Mouse (Mus musculus) gonadal fat pad, adult 2 months (tissue): ENCODE data around the gene Angptl6. TPM values are rescaled to one million over a fixed set of nuclear protein-coding genes. Genes with fewer than 3 reads are reported as not detected.
A peak's percentile ranks its signal among the peaks of the same experiment; 100 is the strongest.
"Not testable (repeated sequence)": the region's sequence is repeated elsewhere in the genome, so short reads cannot be mapped to it uniquely, and the experiment has no call there.

Experiments used
- DNase-seq: peaks from one replicate; pipeline ENCODE4 v3.0.0-alpha.2; 2012; ENCODE audit warnings: low read depth
- polyA plus RNA-seq: library from polyadenylated mRNA; depleted of rRNA; stranded (reverse); fragments of >200 nt; gene quantifications from 2 replicates; pipeline ENCODE4 v1.2.3, GENCODE M21; 2012; rRNA removed

Angptl6 gene
- polyA plus RNA-seq, 1 experiment = 5.4 TPM

- DNase-seq = no peak
Measured at GRCm38 (mm10) chr9:20837184-20837947, 42.2 kb downstream of the Angptl6 start.

GRCm38 (mm10) chr9:20835431-20835954, 44.0 kb downstream of the Angptl6 start:
- DNase-seq = not testable (repeated sequence)

- DNase-seq = no peak
Measured at GRCm38 (mm10) chr9:20834881-20835280, 44.6 kb downstream of the Angptl6 start.

- DNase-seq = peak; percentile 17
Measured at GRCm38 (mm10) chr9:20830901-20831643, 48.5 kb downstream of the Angptl6 start.

GRCm38 (mm10) chr9:20828127-20828526, 51.4 kb downstream of the Angptl6 start:
- no peak for DNase-seq

- DNase-seq = no peak
Measured at GRCm38 (mm10) chr9:20825781-20826180, 53.7 kb downstream of the Angptl6 start.

Other genes starting within 250 kb of the Angptl6 start
- 207 and 259 TPM in 2 replicates for gene Ubl5, start 236.8 kb downstream of the Angptl6 start, polyA plus RNA-seq
- 28.5 and 35.2 TPM in 2 replicates for gene Fbxl12, start 235.0 kb downstream of the Angptl6 start, polyA plus RNA-seq
- gene Pin1, start 227.6 kb downstream of the Angptl6 start, polyA plus RNA-seq = 19.5 and 24.9 TPM in 2 replicates
- gene Olfm2, start 133.4 kb downstream of the Angptl6 start, polyA plus RNA-seq = 5.2 and 6.6 TPM in 2 replicates
- 76.0 and 138 TPM in 2 replicates for gene Col5a3, start 64.7 kb downstream of the Angptl6 start, polyA plus RNA-seq
- gene Rdh8, start 61.2 kb downstream of the Angptl6 start, polyA plus RNA-seq = not detected in 2 replicates
- 64.6 and 88.0 TPM in 2 replicates for gene A230050P20Rik, start 11.1 kb downstream of the Angptl6 start, polyA plus RNA-seq
- gene Ppan, start 8.4 kb upstream of the Angptl6 start, polyA plus RNA-seq = 38.7 TPM in 2 replicates
- gene Eif3g, start 18.9 kb upstream of the Angptl6 start, polyA plus RNA-seq = 128 and 129 TPM in 2 replicates
- 16.1 TPM in 2 replicates for gene Dnmt1, start 80.2 kb upstream of the Angptl6 start, polyA plus RNA-seq
- 5.9 and 6.5 TPM in 2 replicates for gene S1pr2, start 97.1 kb upstream of the Angptl6 start, polyA plus RNA-seq
- gene Mrpl4, start 123.0 kb upstream of the Angptl6 start, polyA plus RNA-seq = 76.1 and 83.2 TPM in 2 replicates
- gene Icam1, start 136.3 kb upstream of the Angptl6 start, polyA plus RNA-seq = 19.9 and 20.8 TPM in 2 replicates
- 0.11 and 0.37 TPM in 2 replicates for gene Icam4, start 149.6 kb upstream of the Angptl6 start, polyA plus RNA-seq
- gene Icam5, start 152.3 kb upstream of the Angptl6 start, polyA plus RNA-seq = 0.22 and 0.30 TPM in 2 replicates
- not detected in 2 replicates for gene Zglp1, start 187.4 kb upstream of the Angptl6 start, polyA plus RNA-seq
- 0.13 and 0.27 TPM in 2 replicates for gene Gm49373, start 193.4 kb upstream of the Angptl6 start, polyA plus RNA-seq
- 46.8 and 63.4 TPM in 2 replicates for gene Fdx1l, start 193.9 kb upstream of the Angptl6 start, polyA plus RNA-seq
- 0.90 and 4.4 TPM in 2 replicates for gene Gm38431, start 212.3 kb upstream of the Angptl6 start, polyA plus RNA-seq
- gene Raver1, start 212.3 kb upstream of the Angptl6 start, polyA plus RNA-seq = 39.2 and 46.2 TPM in 2 replicates